Mouse (Mus musculus): Measurements from ENCODE around the gene Gas6. TPM values are rescaled to one million over a fixed set of nuclear protein-coding genes. Genes with fewer than 3 reads are reported as not detected.

The Gas6 gene
- total RNA-seq, 1 experiment, result 28.8 TPM

GRCm38 (mm10) chr8:13466989-13467388 lies 27.3 kb downstream of the Gas6 start:
- no peaks in the 10 kb centered on the region for H3K9me3 ChIP-seq (ENCODE audit: control insufficient read depth, insufficient read depth, low read depth, low read length)
- no peak overlapping the region for H3K27ac ChIP-seq (ENCODE audit: insufficient read depth, low read depth, low read length, poor library complexity, severe bottlenecking)
- in situ Hi-C loops (cut with MboI; ENCODE audit: low sequenced_read_pairs in 2 of 2, unreplicated experiment in 2 of 2), result no loop called here
- H3K36me3 ChIP-seq (ENCODE audit: control insufficient read depth, insufficient read depth, low read length, poor library complexity, severe bottlenecking), result no peaks in the 10 kb centered on the region; the same call in 1 of the 2 replicates
- no peak overlapping the region for H3K4me3 ChIP-seq (ENCODE audit: insufficient read depth in 1 of 2, low read depth in 1 of 2, low read length in 2 of 2, poor library complexity in 1 of 2, severe bottlenecking in 1 of 2)
- no peak for DNase-seq (ENCODE audit: low read depth, low spot score)
- H3K4me1 ChIP-seq (ENCODE audit: control insufficient read depth in 2 of 2, insufficient read depth in 2 of 2, low read length in 2 of 2, poor library complexity in 1 of 2), result no peaks in the 10 kb centered on the region
- H3K9ac ChIP-seq (ENCODE audit: insufficient read depth, low read depth, low read length, poor library complexity, severe bottlenecking), result no peak overlapping the region
- TF ChIP-seq ZC3H11A (IDR thresholded peaks at IDR 0.05; ENCODE audit: borderline replicate concordance, low read depth, low read length), result no peak
- TF ChIP-seq HCFC1 (IDR thresholded peaks at IDR 0.05; ENCODE audit: borderline replicate concordance, insufficient read depth, low read length), result no peak
- no peak for TF ChIP-seq MAFK (IDR thresholded peaks at IDR 0.05; ENCODE audit: insufficient read depth, low read depth, low read length)
- TF ChIP-seq CHD2 (IDR thresholded peaks at IDR 0.05; ENCODE audit: low read depth, low read length), result no peak

GRCm38 (mm10) chr8:13465324-13465723 lies 29.0 kb downstream of the Gas6 start:
- Histone ChIP-seq H3K4me1 (ENCODE audit: control insufficient read depth in 2 of 2, insufficient read depth in 2 of 2, low read length in 2 of 2, poor library complexity in 1 of 2) (no peaks in the 10 kb centered on the region), H3K4me3 (ENCODE audit: insufficient read depth in 1 of 2, low read depth in 1 of 2, low read length in 2 of 2, poor library complexity in 1 of 2, severe bottlenecking in 1 of 2) (no peak overlapping the region), H3K27ac (ENCODE audit: insufficient read depth, low read depth, low read length, poor library complexity, severe bottlenecking) (no peak overlapping the region), H3K36me3 (ENCODE audit: control insufficient read depth, insufficient read depth, low read length, poor library complexity, severe bottlenecking) (no peaks in the 10 kb centered on the region; the same call in 1 of the 2 replicates), H3K9ac (ENCODE audit: insufficient read depth, low read depth, low read length, poor library complexity, severe bottlenecking) (no peak overlapping the region), H3K9me3 (ENCODE audit: control insufficient read depth, insufficient read depth, low read depth, low read length) (no peaks in the 10 kb centered on the region)
- no peak for DNase-seq (ENCODE audit: low read depth, low spot score)
- TF ChIP-seq ZC3H11A (IDR thresholded peaks at IDR 0.05; ENCODE audit: borderline replicate concordance, low read depth, low read length), result no peak
- TF ChIP-seq CHD2 (IDR thresholded peaks at IDR 0.05; ENCODE audit: low read depth, low read length), result no peak
- TF ChIP-seq ZNF384 (IDR thresholded peaks at IDR 0.05; ENCODE audit: low read depth, low read length), result no peak
- no peak for TF ChIP-seq HCFC1 (IDR thresholded peaks at IDR 0.05; ENCODE audit: borderline replicate concordance, insufficient read depth, low read length)
- no peak for TF ChIP-seq MAFK (IDR thresholded peaks at IDR 0.05; ENCODE audit: insufficient read depth, low read depth, low read length)
- in situ Hi-C loops (cut with MboI; ENCODE audit: low sequenced_read_pairs in 2 of 2, unreplicated experiment in 2 of 2), result no loop called here

GRCm38 (mm10) chr8:13462392-13462791 lies 31.9 kb downstream of the Gas6 start:
- Histone ChIP-seq H3K4me3 (ENCODE audit: insufficient read depth in 1 of 2, low read depth in 1 of 2, low read length in 2 of 2, poor library complexity in 1 of 2, severe bottlenecking in 1 of 2) (no peak overlapping the region), H3K36me3 (ENCODE audit: control insufficient read depth, insufficient read depth, low read length, poor library complexity, severe bottlenecking) (no peaks in the 10 kb centered on the region), H3K27ac (ENCODE audit: insufficient read depth, low read depth, low read length, poor library complexity, severe bottlenecking) (no peak overlapping the region), H3K4me1 (ENCODE audit: control insufficient read depth in 2 of 2, insufficient read depth in 2 of 2, low read length in 2 of 2, poor library complexity in 1 of 2) (no peaks in the 10 kb centered on the region), H3K9ac (ENCODE audit: insufficient read depth, low read depth, low read length, poor library complexity, severe bottlenecking) (no peak overlapping the region), H3K9me3 (ENCODE audit: control insufficient read depth, insufficient read depth, low read depth, low read length) (no peaks in the 10 kb centered on the region)
- no peak for TF ChIP-seq CHD2 (IDR thresholded peaks at IDR 0.05; ENCODE audit: low read depth, low read length)
- TF ChIP-seq HCFC1 (IDR thresholded peaks at IDR 0.05; ENCODE audit: borderline replicate concordance, insufficient read depth, low read length), result no peak
- no peak for TF ChIP-seq ZNF384 (IDR thresholded peaks at IDR 0.05; ENCODE audit: low read depth, low read length)
- TF ChIP-seq ZC3H11A (IDR thresholded peaks at IDR 0.05; ENCODE audit: borderline replicate concordance, low read depth, low read length), result no peak
- TF ChIP-seq MAFK (IDR thresholded peaks at IDR 0.05; ENCODE audit: insufficient read depth, low read depth, low read length), result no peak
- in situ Hi-C loops (cut with MboI; ENCODE audit: low sequenced_read_pairs in 2 of 2, unreplicated experiment in 2 of 2), result no loop called here
- no peak for DNase-seq (ENCODE audit: low read depth, low spot score)

GRCm38 (mm10) chr8:13461843-13462242 lies 32.4 kb downstream of the Gas6 start:
- Histone ChIP-seq H3K4me1 (ENCODE audit: control insufficient read depth in 2 of 2, insufficient read depth in 2 of 2, low read length in 2 of 2, poor library complexity in 1 of 2) (no peaks in the 10 kb centered on the region), H3K9ac (ENCODE audit: insufficient read depth, low read depth, low read length, poor library complexity, severe bottlenecking) (no peak overlapping the region), H3K9me3 (ENCODE audit: control insufficient read depth, insufficient read depth, low read depth, low read length) (no peaks in the 10 kb centered on the region), H3K36me3 (ENCODE audit: control insufficient read depth, insufficient read depth, low read length, poor library complexity, severe bottlenecking) (no peaks in the 10 kb centered on the region), H3K27ac (ENCODE audit: insufficient read depth, low read depth, low read length, poor library complexity, severe bottlenecking) (no peak overlapping the region), H3K4me3 (ENCODE audit: insufficient read depth in 1 of 2, low read depth in 1 of 2, low read length in 2 of 2, poor library complexity in 1 of 2, severe bottlenecking in 1 of 2) (no peak overlapping the region)
- peak; percentile 28 for DNase-seq (ENCODE audit: low read depth, low spot score)
- TF ChIP-seq MAFK (IDR thresholded peaks at IDR 0.05; ENCODE audit: insufficient read depth, low read depth, low read length) (no peak), HCFC1 (IDR thresholded peaks at IDR 0.05; ENCODE audit: borderline replicate concordance, insufficient read depth, low read length) (no peak), CHD2 (IDR thresholded peaks at IDR 0.05; ENCODE audit: low read depth, low read length) (no peak), ZNF384 (IDR thresholded peaks at IDR 0.05; ENCODE audit: low read depth, low read length) (no peak), ZC3H11A (IDR thresholded peaks at IDR 0.05; ENCODE audit: borderline replicate concordance, low read depth, low read length) (no peak)
- in situ Hi-C loops (cut with MboI; ENCODE audit: low sequenced_read_pairs in 2 of 2, unreplicated experiment in 2 of 2), result no loop called here

Data from ES-E14 (cell line).